Mouse (Mus musculus) left cerebral cortex, postnatal 36 days (tissue): ENCODE data around the gene Tdpoz5. TPM values are rescaled to one million over a fixed set of nuclear protein-coding genes. Genes with fewer than 3 reads are reported as not detected.
"Not testable (repeated sequence)": the region's sequence is repeated elsewhere in the genome, so short reads cannot be mapped to it uniquely, and the experiment has no call there.

Experiments
- DNase-seq, 2 experiments: peaks; one replicate each; pipeline ENCODE4 v3.0.0; 2021 to 2022; ENCODE audit warnings: low spot score in 2 of 2, mixed read lengths in 1 of 2
- intact Hi-C: fragments of 180-260 bp; cut with DNase I; formaldehyde crosslinking; loops from one replicate; pipeline ENCODE4 v1.15.1; 2025
- total RNA-seq, 2 experiments: library from RNA; stranded (reverse); gene quantifications; 2 replicates each; pipeline ENCODE4 v1.2.3; 2021

Gene Tdpoz5
- not detected for total RNA-seq

DNA sequence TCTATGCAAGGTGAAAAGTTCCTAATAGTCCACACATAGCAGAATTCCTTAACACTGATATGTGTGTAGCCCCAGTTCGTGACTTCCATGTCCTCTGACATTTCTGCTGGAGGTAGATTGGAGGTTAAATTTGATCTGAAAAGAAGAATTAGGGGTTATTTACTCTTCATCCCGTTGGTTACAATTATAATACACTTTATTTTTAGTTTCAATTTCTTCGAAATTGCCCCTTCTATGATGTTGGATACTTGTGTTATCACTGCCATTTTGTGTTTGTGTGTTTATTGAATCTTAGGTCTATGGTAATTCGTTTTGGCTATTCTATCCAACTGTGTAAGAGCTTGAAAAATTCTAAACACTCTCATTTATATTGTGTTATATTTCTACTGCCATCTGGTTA, at the start of gene Tdpoz5:
Tdpoz5 (minus strand) TSS at position 101 of the 400 bp plus-strand sequence.
- DNase-seq, intact Hi-C loops: not testable (repeated sequence)

DNA sequence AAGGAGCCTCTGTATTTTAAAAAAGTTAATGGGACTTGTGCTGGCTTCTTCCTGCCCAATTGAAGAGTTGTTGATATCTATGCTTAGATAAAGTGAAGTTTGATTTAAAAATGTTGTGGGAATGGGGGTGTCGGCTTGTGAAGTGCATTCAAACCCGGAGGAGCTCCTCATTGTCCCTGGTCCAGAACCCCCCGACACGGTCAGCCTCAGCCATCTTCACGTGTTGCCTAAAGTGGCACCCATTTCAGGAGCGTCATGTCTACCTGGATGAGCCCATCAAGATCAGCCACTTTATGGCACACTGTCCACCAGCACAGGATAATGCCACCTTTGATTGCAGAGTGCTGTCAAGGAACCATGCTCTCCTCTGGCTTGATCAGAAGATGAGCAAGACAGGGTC, 7.8 kb upstream of the Tdpoz5 start:
- DNase-seq, intact Hi-C loops: not testable (repeated sequence)

GRCm38 (mm10) chr3:93943443-93943842, 17.7 kb downstream of the Tdpoz5 start, which contains the start of gene Gm9117:
Gene Gm9117 (minus strand): TSS chr3:93943543.
- DNase-seq, intact Hi-C loops: not testable (repeated sequence)

DNA sequence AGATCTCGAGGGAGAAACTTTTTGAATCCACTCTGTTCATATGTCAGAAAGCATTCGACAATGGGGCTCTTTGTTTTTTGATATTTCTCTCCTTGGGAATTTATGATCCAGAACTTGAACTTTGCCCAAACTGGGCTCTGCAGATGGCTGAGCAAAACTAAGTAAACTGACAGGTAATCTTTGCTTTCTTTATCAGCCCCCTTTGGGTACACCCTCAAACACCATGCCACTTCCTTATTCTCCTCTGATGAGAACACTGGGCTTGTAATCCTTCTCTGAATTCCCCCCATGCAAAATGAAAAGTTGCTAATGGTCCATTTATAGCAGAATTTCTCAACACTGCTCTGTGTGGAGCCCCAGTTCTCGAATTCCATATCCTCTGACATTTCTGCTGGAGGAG, 22.7 kb downstream of the Tdpoz5 start:
- intact Hi-C loops, DNase-seq: not testable (repeated sequence)

Other genes with a start within 250 kb of the Tdpoz5 start
- gene Gm5773, start 188.3 kb downstream of the Tdpoz5 start, total RNA-seq, result not detected
- not detected for gene Tdpoz4, start 164.9 kb downstream of the Tdpoz5 start, total RNA-seq
- gene Tdpoz3, start 135.3 kb downstream of the Tdpoz5 start, total RNA-seq, result not detected
- gene Gm9117, start 17.8 kb downstream of the Tdpoz5 start, total RNA-seq, result not detected
- gene Gm9125, start 93.6 kb upstream of the Tdpoz5 start, total RNA-seq, result not detected
- not detected for gene Gm10697, start 111.3 kb upstream of the Tdpoz5 start, total RNA-seq
- not detected for gene Gm10696, start 216.9 kb upstream of the Tdpoz5 start, total RNA-seq
- gene Gm5286, start 235.4 kb upstream of the Tdpoz5 start, total RNA-seq, result not detected